Mouse (Mus musculus) CH12.LX (cell line): Measurements from ENCODE around the gene Ppp2r5e. TPM values are rescaled to one million over a fixed set of nuclear protein-coding genes. Genes with fewer than 3 reads are reported as not detected.
A peak's percentile ranks its signal among the peaks of the same experiment; 100 is the strongest.

Experiments
- DNase-seq: peaks from one replicate; pipeline ENCODE4 v3.0.0-alpha.2; 2013; ENCODE audit errors: extremely low read depth
- H3K27ac ChIP-seq: 2 replicates; pipeline ENCODE4 v1.5.1; 2012; ENCODE audit warnings: low read depth, mild to moderate bottlenecking, control low read depth, moderate library complexity; ENCODE audit not compliant: insufficient read depth
- H3K27me3 ChIP-seq: replicated peaks from 2 replicates; pipeline ENCODE3; 2012; ENCODE audit warnings: inconsistent platforms
- H3K36me3 ChIP-seq, 2 experiments: replicated peaks in 1 of 2; 2 replicates each; pipeline versions ENCODE3 to v1.6.1; 2012; ENCODE audit warnings: inconsistent platforms in 1 of 2, low read length in 1 of 2, mild to moderate bottlenecking in 1 of 2, mixed read lengths in 1 of 2, moderate library complexity in 1 of 2; ENCODE audit not compliant: control insufficient read depth in 1 of 2, insufficient read depth in 1 of 2
- H3K4me1 ChIP-seq, 2 experiments: 2 replicates each; pipeline ENCODE4 v1.6.1; 2012; ENCODE audit warnings: inconsistent platforms in 1 of 2, moderate library complexity in 1 of 2; ENCODE audit not compliant: insufficient read depth in 2 of 2, control insufficient read depth in 1 of 2
- H3K4me2 ChIP-seq: 2 replicates; pipeline ENCODE4 v1.6.1; 2012; ENCODE audit warnings: low read depth, mild to moderate bottlenecking, control low read depth; ENCODE audit not compliant: poor library complexity, insufficient read depth, severe bottlenecking
- H3K4me3 ChIP-seq, 3 experiments: fragments of 150-350 bp in 1 of 3; sonication (generic) in 1 of 3; replicated peaks in 1 of 3; 2 replicates each; pipeline versions ENCODE3 to v1.5.1; 2011 to 2012; ENCODE audit warnings: low read depth in 2 of 3, low read length in 2 of 3, mild to moderate bottlenecking in 2 of 3, moderate library complexity in 2 of 3, control low read depth in 1 of 3, improper control_type of control experiment in 1 of 3, inconsistent platforms in 1 of 3, mixed read lengths in 1 of 3; ENCODE audit not compliant: poor library complexity in 1 of 3
- H3K79me2 ChIP-seq: replicated peaks from 2 replicates; pipeline ENCODE4 v1.6.1; 2012; ENCODE audit warnings: mild to moderate bottlenecking, moderate library complexity; ENCODE audit not compliant: control insufficient read depth, poor library complexity, insufficient read depth, severe bottlenecking; ENCODE audit errors: extremely low read depth
- H3K9ac ChIP-seq: 2 replicates; pipeline ENCODE4 v1.6.1; 2012; ENCODE audit warnings: low read depth, mild to moderate bottlenecking, control low read depth, moderate library complexity; ENCODE audit not compliant: insufficient read depth
- H3K9me3 ChIP-seq: replicated peaks from 2 replicates; pipeline ENCODE3; 2012; ENCODE audit warnings: low read length, inconsistent platforms, mixed read lengths
- CHD1 ChIP-seq: IDR thresholded peaks from 2 replicates; pipeline ENCODE4 v1.6.1; 2012; ENCODE audit warnings: low read depth, low read length, improper control_type of control experiment, inconsistent platforms
- CHD2 ChIP-seq: IDR thresholded peaks from 2 replicates; pipeline ENCODE4 v1.6.1; 2011; ENCODE audit warnings: low read length, improper control_type of control experiment
- CTCF ChIP-seq, 2 experiments: IDR thresholded peaks in 1 of 2; conservative IDR thresholded peaks in 1 of 2; 2 replicates each; pipeline ENCODE4 v1.5.1; 2011 to 2012; ENCODE audit warnings: low read depth in 2 of 2, low read length in 2 of 2, improper control_type of control experiment in 1 of 2, inconsistent platforms in 1 of 2, mild to moderate bottlenecking in 1 of 2, moderate library complexity in 1 of 2
- ELF1 ChIP-seq: IDR thresholded peaks from 2 replicates; pipeline ENCODE4 v1.6.1; 2014; ENCODE audit warnings: low read depth, mild to moderate bottlenecking, inconsistent platforms, low read length, improper control_type of control experiment
- JUN ChIP-seq: IDR thresholded peaks from 2 replicates; pipeline ENCODE4 v1.6.1; 2011; ENCODE audit warnings: low read depth, mild to moderate bottlenecking, low read length, improper control_type of control experiment, moderate library complexity; ENCODE audit not compliant: insufficient read depth
- JUND ChIP-seq: conservative IDR thresholded peaks from 2 replicates; pipeline ENCODE4 v1.6.1; 2011; ENCODE audit warnings: low read depth, low read length, improper control_type of control experiment
- KAT2A ChIP-seq: IDR thresholded peaks from 2 replicates; pipeline ENCODE4 v1.6.1; 2012; ENCODE audit warnings: low read length, improper control_type of control experiment, inconsistent platforms; ENCODE audit not compliant: insufficient replicate concordance
- MAFK ChIP-seq: IDR thresholded peaks from 2 replicates; pipeline ENCODE4 v1.6.1; 2011; ENCODE audit warnings: low read length, improper control_type of control experiment; ENCODE audit not compliant: insufficient replicate concordance
- MEF2A ChIP-seq: IDR thresholded peaks from 2 replicates; pipeline ENCODE4 v1.6.1; 2014; ENCODE audit warnings: low read depth, mild to moderate bottlenecking, inconsistent platforms, low read length, improper control_type of control experiment, borderline replicate concordance
- MXI1 ChIP-seq: IDR thresholded peaks from 2 replicates; pipeline ENCODE4 v1.6.1; 2011; ENCODE audit warnings: mild to moderate bottlenecking, low read depth, low read length, improper control_type of control experiment
- MYC ChIP-seq: IDR thresholded peaks from 2 replicates; pipeline ENCODE4 v1.6.1; 2011; ENCODE audit warnings: low read depth, mild to moderate bottlenecking, improper control_type of control experiment, low read length
- NRF1 ChIP-seq: IDR thresholded peaks from 2 replicates; pipeline ENCODE4 v1.6.1; 2014; ENCODE audit warnings: low read depth, mild to moderate bottlenecking, inconsistent platforms, low read length, improper control_type of control experiment, moderate library complexity
- PAX5 ChIP-seq: IDR thresholded peaks from 2 replicates; pipeline ENCODE4 v1.6.1; 2012; ENCODE audit warnings: low read length, inconsistent platforms, mixed read lengths
- POLR2A ChIP-seq: IDR thresholded peaks from 2 replicates; pipeline ENCODE4 v1.6.1; 2011; ENCODE audit warnings: low read depth, mild to moderate bottlenecking, improper control_type of control experiment, low read length
- POLR2AphosphoS2 ChIP-seq: IDR thresholded peaks from 2 replicates; pipeline ENCODE4 v1.6.1; 2011; ENCODE audit warnings: low read depth, low read length, improper control_type of control experiment
- RAD21 ChIP-seq: IDR thresholded peaks from 2 replicates; pipeline ENCODE4 v1.6.1; 2011; ENCODE audit warnings: low read depth, mild to moderate bottlenecking, low read length, improper control_type of control experiment, moderate library complexity
- RCOR1 ChIP-seq: conservative IDR thresholded peaks from 2 replicates; pipeline ENCODE4 v1.6.1; 2012; ENCODE audit warnings: low read depth, mild to moderate bottlenecking, inconsistent platforms, low read length, improper control_type of control experiment
- SIN3A ChIP-seq: IDR thresholded peaks from 2 replicates; pipeline ENCODE4 v1.6.1; 2012; ENCODE audit warnings: low read length, improper control_type of control experiment, inconsistent platforms
- TBP ChIP-seq: conservative IDR thresholded peaks from 2 replicates; pipeline ENCODE4 v1.6.1; 2011; ENCODE audit warnings: low read depth, low read length, improper control_type of control experiment
- TCF12 ChIP-seq: IDR thresholded peaks from 2 replicates; pipeline ENCODE4 v1.6.1; 2014; ENCODE audit warnings: low read depth, mild to moderate bottlenecking, inconsistent platforms, low read length, improper control_type of control experiment
- USF1 ChIP-seq: IDR thresholded peaks from 2 replicates; pipeline ENCODE4 v1.6.1; 2014; ENCODE audit warnings: low read depth, mild to moderate bottlenecking, inconsistent platforms, low read length, improper control_type of control experiment
- USF2 ChIP-seq: conservative IDR thresholded peaks from 2 replicates; pipeline ENCODE4 v1.6.1; 2011; ENCODE audit warnings: low read depth, low read length, improper control_type of control experiment
- ZKSCAN1 ChIP-seq: IDR thresholded peaks from 2 replicates; pipeline ENCODE4 v1.6.1; 2012; ENCODE audit warnings: low read depth, inconsistent platforms, low read length, improper control_type of control experiment, borderline replicate concordance
- ZNF384 ChIP-seq: IDR thresholded peaks from 2 replicates; pipeline ENCODE4 v1.6.1; 2012; ENCODE audit warnings: low read depth, low read length, improper control_type of control experiment, inconsistent platforms
- dilution Hi-C: fragments of 300-500 bp; cut with MboI; formaldehyde crosslinking; loops from 2 replicates; pipeline ENCODE4 v1.14.3; 2020; ENCODE audit warnings: low sequenced_read_pairs; ENCODE audit not compliant: extremely low pct_unique_long_range_greater_than_20kb, extremely low pct_ligation_motif_present
- in situ Hi-C: fragments of 300-500 bp; cut with MboI; formaldehyde crosslinking; loops from 3 replicates; pipeline ENCODE4 v1.14.3; 2019; ENCODE audit warnings: low sequenced_read_pairs, low pct_ligation_motif_present, low pct_unique_long_range_greater_than_20kb, mixed read lengths
- polyA plus RNA-seq: library from polyadenylated mRNA; unstranded; fragments of >175 nt; gene quantifications from 2 replicates; pipeline ENCODE4 v1.2.1, GENCODE M21; 2012; ENCODE audit warnings: low read depth; ENCODE audit not compliant: insufficient read length
- total RNA-seq, 2 experiments: library from RNA; depleted of rRNA; stranded (reverse); fragments of 300-350 nt in 1 of 2; fragments of >200 nt in 1 of 2; gene quantifications; 2 replicates each; pipeline ENCODE4 v1.2.3; 2012 to 2014

Ppp2r5e gene
- total and polyA plus RNA-seq, 3 experiments: 9.3 to 21.7 (median 10.0) TPM

DNA sequence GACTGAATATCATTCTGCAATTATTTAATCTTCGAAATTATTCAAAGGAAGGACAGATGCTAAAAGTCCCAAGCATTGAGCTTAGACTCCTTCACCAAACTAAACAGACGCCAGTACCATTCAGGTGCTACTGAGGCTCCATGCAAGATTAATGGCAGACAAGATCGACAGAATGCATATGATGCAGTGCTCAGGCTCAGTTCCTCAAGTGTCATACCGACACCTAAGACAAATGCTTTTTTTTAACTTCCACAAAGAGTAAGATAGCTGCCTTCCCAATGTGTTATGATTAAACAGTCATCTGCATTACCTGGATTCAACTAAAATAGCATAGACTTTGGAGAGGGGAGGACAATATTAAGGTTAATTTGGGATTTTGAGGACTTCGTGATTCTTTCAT, 1.6 kb downstream of the Ppp2r5e start:
- Histone ChIP-seq H3K4me3 (peak overlapping the region in 2 of 3 experiments; percentile 71 to 91), H3K9me3 (no peaks in the 10 kb centered on the region), H3K4me1 (peaks cover 2 to 26% of the 10 kb centered on the region in 2 experiments; a peak in 2 of 4 replicates), H3K36me3 (peaks cover 20 to 30% of the 10 kb centered on the region in 2 experiments), H3K4me2 (peak overlapping the region; percentile 43), H3K9ac (peak overlapping the region; percentile 40; the same call in 1 of the 2 replicates), H3K27me3 (no peaks in the 10 kb centered on the region), H3K27ac (no peak overlapping the region), H3K79me2 (peaks cover 25% of the 10 kb centered on the region)
- in situ Hi-C loops (no loop called here), dilution Hi-C loops (no loop called here)
- no peak for DNase-seq
- TF ChIP-seq USF2 (no peak), CHD1 (no peak), MXI1 (no peak), MEF2A (no peak), SIN3A (no peak), CHD2 (no peak), USF1 (no peak)

DNA sequence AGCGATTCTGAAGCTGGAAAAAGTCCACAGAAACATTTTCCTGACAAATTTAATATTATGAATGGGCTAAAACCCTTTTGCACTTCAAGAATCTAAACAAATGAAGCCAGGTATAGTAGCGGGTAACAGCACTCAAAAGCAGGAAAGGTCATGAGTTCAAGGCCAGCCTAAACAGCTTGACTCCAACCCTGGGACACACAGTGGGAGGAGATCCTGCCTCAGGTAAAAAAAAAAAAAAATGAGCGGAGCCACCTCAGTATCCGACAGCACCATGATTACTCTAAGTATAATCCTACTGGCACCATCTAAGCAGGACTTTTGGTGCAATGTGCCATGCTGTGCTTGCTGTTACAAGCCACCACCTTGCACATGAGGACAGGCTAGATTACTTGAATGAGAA, 2.2 kb downstream of the Ppp2r5e start:
- Histone ChIP-seq H3K9ac (no peak overlapping the region), H3K27ac (no peak overlapping the region), H3K4me2 (no peak overlapping the region), H3K36me3 (peaks cover 23 to 35% of the 10 kb centered on the region in 2 experiments), H3K27me3 (no peaks in the 10 kb centered on the region), H3K4me1 (peaks cover 2 to 20% of the 10 kb centered on the region in 2 experiments; a peak in 2 of 4 replicates), H3K79me2 (peaks cover 25% of the 10 kb centered on the region), H3K9me3 (no peaks in the 10 kb centered on the region), H3K4me3 (no peak overlapping the region)
- dilution Hi-C loops: no loop called here
- TF ChIP-seq RAD21 (no peak), MXI1 (no peak), JUN (no peak), USF1 (no peak), MYC (no peak), USF2 (no peak), TCF12 (no peak), MAFK (no peak), KAT2A (no peak), CTCF (conservative IDR thresholded peaks at IDR 0.05 in 1 of 2, IDR thresholded peaks at IDR 0.05 in 1 of 2; ENCODE audit: low read depth in 2 of 2, low read length in 2 of 2) (no peak), POLR2AphosphoS2 (no peak), PAX5 (no peak), ZNF384 (no peak), TBP (no peak), ZKSCAN1 (no peak), POLR2A (no peak), RCOR1 (no peak), NRF1 (no peak), ELF1 (no peak), JUND (no peak)
- in situ Hi-C loops: no loop called here
- DNase-seq: no peak
